Mouse (Mus musculus) limb, embryonic 10.5 days (tissue): ENCODE measurements around the gene Pten. TPM values are rescaled to one million over a fixed set of nuclear protein-coding genes. Genes with fewer than 3 reads are reported as not detected.
A peak's percentile ranks its signal among the peaks of the same experiment; 100 is the strongest.

Experiments
- DNase-seq: peaks from one replicate; pipeline ENCODE4 v3.0.0-alpha.2; 2017; ENCODE audit warnings: low spot score
- H3K27ac ChIP-seq: fragments of 300-500 bp; sonication (generic); 2 replicates; pipeline ENCODE4 v1.5.1; 2016; ENCODE audit warnings: mild to moderate bottlenecking
- H3K27me3 ChIP-seq: fragments of 300-500 bp; sonication (generic); 2 replicates; pipeline ENCODE4 v1.6.1; 2016; ENCODE audit warnings: low read depth, mild to moderate bottlenecking; ENCODE audit not compliant: poor library complexity, severe bottlenecking
- H3K36me3 ChIP-seq: fragments of 300-500 bp; sonication (generic); 2 replicates; pipeline ENCODE4 v1.6.1; 2016; ENCODE audit warnings: mild to moderate bottlenecking, moderate library complexity
- H3K4me1 ChIP-seq: fragments of 300-500 bp; sonication (generic); 2 replicates; pipeline ENCODE4 v1.6.1; 2016
- H3K4me3 ChIP-seq: fragments of 300-500 bp; sonication (generic); 2 replicates; pipeline ENCODE4 v1.5.1; 2016; ENCODE audit warnings: mild to moderate bottlenecking, moderate library complexity
- H3K9me3 ChIP-seq: fragments of 300-500 bp; sonication (generic); replicated peaks from 2 replicates; pipeline ENCODE4 v1.6.1; 2016; ENCODE audit warnings: mild to moderate bottlenecking
- WGBS: fragments of 180-500 bp; shearing (Covaris S2); methylation state at CpG from one replicate; pipeline ENCODE4 v1.1.7; 2016; 5-methylcytosine and 5-hydroxymethylcytosine counted together
- polyA plus RNA-seq: library from polyadenylated mRNA; unstranded; fragments of >200 nt; fragmentation: Nextera tagmentation; extraction: Ambion mirVana; gene quantifications from 2 replicates; pipeline ENCODE4 v1.2.1, GENCODE M21; 2016

Gene Pten
- 5.0 and 5.8 TPM in 2 replicates for polyA plus RNA-seq

GRCm38 (mm10) chr19:32756900-32757725, at the start of gene Pten:
Pten (plus strand) TSS chr19:32757497.
- DNase-seq: peak; percentile 99
- Histone ChIP-seq H3K27me3 (peaks cover 19% of the 10 kb centered on the region), H3K4me1 (peaks cover 20% of the 10 kb centered on the region), H3K9me3 (no peaks in the 10 kb centered on the region), H3K36me3 (0 out of 2 replicates have a peak, but pooled peaks cover 2% of the 10 kb centered on the region), H3K27ac (peak within 1 kb of the TSS; percentile 98), H3K4me3 (peak within 1 kb of the TSS; percentile 86)
- WGBS: under 1% methylated on average over 62 of the region's 77 CpGs

- Histone ChIP-seq H3K27ac (no peak overlapping the region), H3K4me1 (peaks cover 12% of the 10 kb centered on the region), H3K36me3 (peaks cover 38% of the 10 kb centered on the region), H3K9me3 (no peaks in the 10 kb centered on the region), H3K4me3 (no peak overlapping the region), H3K27me3 (no peaks in the 10 kb centered on the region)
- WGBS: 89% methylated on average over 5 of the region's 5 CpGs
- no peak for DNase-seq
Observed at GRCm38 (mm10) chr19:32708996-32709395, 48.3 kb upstream of the Pten start.

GRCm38 (mm10) chr19:32710288-32710687, 47.0 kb upstream of the Pten start:
- H3K4me1 ChIP-seq: peaks cover 12% of the 10 kb centered on the region
- DNase-seq: no peak
- H3K9me3 ChIP-seq: no peaks in the 10 kb centered on the region
- no peak overlapping the region for H3K27ac ChIP-seq
- H3K27me3 ChIP-seq: no peaks in the 10 kb centered on the region
- peaks cover 25% of the 10 kb centered on the region for H3K36me3 ChIP-seq
- H3K4me3 ChIP-seq: no peak overlapping the region
- 94% methylated on average over 3 of the region's 3 CpGs for WGBS

GRCm38 (mm10) chr19:32711761-32712541, 45.3 kb upstream of the Pten start:
- peak; percentile 95 for DNase-seq
- peak overlapping the region; percentile 90 for H3K4me3 ChIP-seq
- WGBS: under 1% methylated on average over 63 of the region's 63 CpGs
- peaks cover 12% of the 10 kb centered on the region for H3K4me1 ChIP-seq
- H3K27ac ChIP-seq: peak overlapping the region; percentile 97
- no peaks in the 10 kb centered on the region for H3K9me3 ChIP-seq
- no peaks in the 10 kb centered on the region for H3K27me3 ChIP-seq
- H3K36me3 ChIP-seq: peaks cover 9% of the 10 kb centered on the region

GRCm38 (mm10) chr19:32712588-32713042, 44.7 kb upstream of the Pten start:
- Histone ChIP-seq H3K9me3 (no peaks in the 10 kb centered on the region), H3K4me3 (peak overlapping the region; percentile 90), H3K4me1 (peaks cover 12% of the 10 kb centered on the region), H3K36me3 (peaks cover 9% of the 10 kb centered on the region), H3K27ac (peak overlapping the region; percentile 97), H3K27me3 (no peaks in the 10 kb centered on the region)
- peak; percentile 72 for DNase-seq
- WGBS: under 1% methylated on average over 11 of the region's 11 CpGs

GRCm38 (mm10) chr19:32713471-32713870, 43.8 kb upstream of the Pten start:
- peaks cover 12% of the 10 kb centered on the region for H3K4me1 ChIP-seq
- H3K36me3 ChIP-seq: peaks cover 9% of the 10 kb centered on the region
- H3K4me3 ChIP-seq: no peak overlapping the region
- WGBS: 86% methylated on average over 3 of the region's 3 CpGs
- no peak for DNase-seq
- H3K9me3 ChIP-seq: no peaks in the 10 kb centered on the region
- H3K27me3 ChIP-seq: no peaks in the 10 kb centered on the region
- H3K27ac ChIP-seq: no peak overlapping the region

- DNase-seq: peak; percentile 75
- 11% methylated on average over 3 of the region's 3 CpGs for WGBS
- no peaks in the 10 kb centered on the region for H3K27me3 ChIP-seq
Observed at GRCm38 (mm10) chr19:32715201-32715600, 42.1 kb upstream of the Pten start.

GRCm38 (mm10) chr19:32715681-32716080, 41.6 kb upstream of the Pten start:
- no peak overlapping the region for H3K4me3 ChIP-seq
- no peak overlapping the region for H3K27ac ChIP-seq
- no peaks in the 10 kb centered on the region for H3K36me3 ChIP-seq
- H3K9me3 ChIP-seq: no peaks in the 10 kb centered on the region
- no peaks in the 10 kb centered on the region for H3K27me3 ChIP-seq
- no peak for DNase-seq
- peaks cover 12% of the 10 kb centered on the region for H3K4me1 ChIP-seq

More at GRCm38 (mm10) chr19:32715201-32715600, 42.1 kb upstream of the Pten start:
- H3K9me3 ChIP-seq: no peaks in the 10 kb centered on the region
- no peak overlapping the region for H3K4me3 ChIP-seq
- no peaks in the 10 kb centered on the region for H3K36me3 ChIP-seq
- H3K27ac ChIP-seq: no peak overlapping the region
- H3K4me1 ChIP-seq: peaks cover 12% of the 10 kb centered on the region

- 63% methylated on average over 3 of the region's 3 CpGs for WGBS
- H3K27ac ChIP-seq: no peak overlapping the region
Observed at GRCm38 (mm10) chr19:32717590-32717989, 39.7 kb upstream of the Pten start.

GRCm38 (mm10) chr19:32720319-32720718, 37.0 kb upstream of the Pten start:
- Histone ChIP-seq H3K27ac (no peak overlapping the region), H3K4me3 (no peak overlapping the region), H3K27me3 (no peaks in the 10 kb centered on the region), H3K4me1 (no peaks in the 10 kb centered on the region), H3K9me3 (no peaks in the 10 kb centered on the region), H3K36me3 (no peaks in the 10 kb centered on the region)
- WGBS: 100% methylated on average over 1 of the region's 1 CpGs
- no peak for DNase-seq

More at GRCm38 (mm10) chr19:32717590-32717989, 39.7 kb upstream of the Pten start:
- Histone ChIP-seq H3K27me3 (no peaks in the 10 kb centered on the region), H3K4me3 (no peak overlapping the region), H3K4me1 (peaks cover 6% of the 10 kb centered on the region; the same call in 1 of the 2 replicates), H3K36me3 (no peaks in the 10 kb centered on the region), H3K9me3 (no peaks in the 10 kb centered on the region)
- no peak for DNase-seq

GRCm38 (mm10) chr19:32723817-32724216, 33.5 kb upstream of the Pten start:
- no peak for DNase-seq
- H3K36me3 ChIP-seq: no peaks in the 10 kb centered on the region
- no peak overlapping the region for H3K27ac ChIP-seq
- WGBS: 20% methylated on average over 7 of the region's 7 CpGs
- peaks cover 14% of the 10 kb centered on the region for H3K4me1 ChIP-seq
- peaks cover 33% of the 10 kb centered on the region for H3K27me3 ChIP-seq
- no peak overlapping the region for H3K4me3 ChIP-seq
- no peaks in the 10 kb centered on the region for H3K9me3 ChIP-seq

GRCm38 (mm10) chr19:32726451-32727325, 30.6 kb upstream of the Pten start:
- Histone ChIP-seq H3K9me3 (no peaks in the 10 kb centered on the region), H3K27ac (no peak overlapping the region), H3K4me3 (peak overlapping the region; percentile 35), H3K27me3 (peaks cover 37% of the 10 kb centered on the region), H3K36me3 (no peaks in the 10 kb centered on the region), H3K4me1 (peaks cover 14% of the 10 kb centered on the region)
- DNase-seq: no peak
- WGBS: 3% methylated on average over 22 of the region's 22 CpGs
